Mouse (Mus musculus) intestine, embryonic 15.5 days (tissue): ENCODE results near the gene Echdc1. TPM values are rescaled to one million over a fixed set of nuclear protein-coding genes. Genes with fewer than 3 reads are reported as not detected.

Experiments used
- ATAC-seq: fragments of 200-750 bp; cut with Nextera tagmentation; 2 replicates; pipeline ENCODE4 v1.8.0; 2017; ENCODE audit warnings: moderate TSS enrichment, moderate library complexity
- H3K27ac ChIP-seq: fragments of 300-500 bp; sonication (generic); 2 replicates; pipeline ENCODE4 v1.5.1; 2015; ENCODE audit warnings: mild to moderate bottlenecking, inconsistent platforms
- H3K27me3 ChIP-seq: fragments of 300-500 bp; sonication (generic); replicated peaks from 2 replicates; pipeline ENCODE4 v1.6.1; 2015; ENCODE audit warnings: inconsistent platforms
- H3K36me3 ChIP-seq: fragments of 300-500 bp; sonication (generic); 2 replicates; pipeline ENCODE4 v1.6.1; 2015; ENCODE audit warnings: inconsistent platforms
- H3K4me1 ChIP-seq: fragments of 300-500 bp; sonication (generic); replicated peaks from 2 replicates; pipeline ENCODE4 v1.6.1; 2015; ENCODE audit warnings: inconsistent platforms
- H3K4me2 ChIP-seq: fragments of 300-500 bp; sonication (generic); replicated peaks from 2 replicates; pipeline ENCODE4 v1.6.1; 2015; ENCODE audit warnings: mild to moderate bottlenecking, inconsistent platforms
- H3K4me3 ChIP-seq: fragments of 300-500 bp; sonication (generic); replicated peaks from 2 replicates; pipeline ENCODE4 v1.5.1; 2015; ENCODE audit warnings: inconsistent platforms
- H3K9ac ChIP-seq: fragments of 300-500 bp; sonication (generic); 2 replicates; pipeline ENCODE4 v1.6.1; 2015; ENCODE audit warnings: inconsistent platforms
- H3K9me3 ChIP-seq: fragments of 300-500 bp; sonication (generic); 2 replicates; pipeline ENCODE4 v1.6.1; 2016; ENCODE audit warnings: inconsistent platforms
- WGBS: fragments of 180-500 bp; shearing (Covaris S2); methylation state at CpG from one replicate; pipeline ENCODE4 v1.1.7; 2015; 5-methylcytosine and 5-hydroxymethylcytosine counted together
- polyA plus RNA-seq: library from polyadenylated mRNA; unstranded; fragments of >200 nt; fragmentation: Nextera tagmentation; extraction: Ambion mirVana; gene quantifications from 2 replicates; pipeline ENCODE4 v1.2.1, GENCODE M21; 2015

Echdc1 gene
- 41.4 and 42.8 TPM in 2 replicates for polyA plus RNA-seq

- no peaks in the 10 kb centered on the region for H3K4me1 ChIP-seq
- H3K9me3 ChIP-seq, result no peaks in the 10 kb centered on the region
- H3K9ac ChIP-seq, result peak within 1 kb of the TSS; percentile 79
- peak within 1 kb of the TSS; percentile 73 for H3K4me3 ChIP-seq
- ATAC-seq, result peak; percentile 99
- WGBS, result under 1% methylated on average over 45 of the region's 49 CpGs
- H3K36me3 ChIP-seq, result no peaks in the 10 kb centered on the region
- peak within 1 kb of the TSS; percentile 59 for H3K4me2 ChIP-seq
- peak within 1 kb of the TSS; percentile 89 for H3K27ac ChIP-seq
- H3K27me3 ChIP-seq, result no peaks in the 10 kb centered on the region
These were observed at the start of gene Echdc1 for GRCm38 (mm10) chr10:29313064-29313638. Gene Echdc1, plus strand, starts transcription at chr10:29313166.

DNA sequence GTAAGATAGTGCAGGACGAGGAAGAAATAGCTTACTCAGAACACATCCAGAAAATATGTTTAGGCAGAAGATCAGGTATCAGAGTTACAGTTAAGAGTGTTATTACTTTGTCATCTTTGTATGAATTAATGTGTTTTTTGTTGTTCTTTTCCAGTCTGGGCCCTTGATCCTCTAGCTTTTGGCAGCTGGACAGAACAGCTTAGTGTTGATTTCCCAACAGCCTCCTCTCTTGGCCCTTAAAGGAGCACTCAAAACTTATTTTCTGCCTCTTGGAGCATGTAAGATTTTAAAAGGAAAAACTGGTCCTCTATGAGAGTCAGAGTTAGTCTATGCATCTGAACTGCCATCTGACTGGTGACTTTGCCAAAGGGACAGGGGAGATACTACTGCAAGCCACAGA is 31.2 kb upstream of the Echdc1 start:
- Histone ChIP-seq H3K9me3 (no peaks in the 10 kb centered on the region), H3K9ac (no peak overlapping the region), H3K27ac (no peak overlapping the region), H3K27me3 (no peaks in the 10 kb centered on the region), H3K4me2 (no peak overlapping the region), H3K4me3 (no peak overlapping the region), H3K36me3 (no peaks in the 10 kb centered on the region), H3K4me1 (no peaks in the 10 kb centered on the region)
- WGBS, result 54% methylated on average over 1 of the region's 1 CpGs
- ATAC-seq, result no peak

GRCm38 (mm10) chr10:29285757-29286156 is 27.2 kb upstream of the Echdc1 start:
- Histone ChIP-seq H3K4me1 (no peaks in the 10 kb centered on the region), H3K4me2 (no peak overlapping the region), H3K36me3 (no peaks in the 10 kb centered on the region), H3K27ac (no peak overlapping the region), H3K9ac (no peak overlapping the region), H3K27me3 (no peaks in the 10 kb centered on the region), H3K4me3 (no peak overlapping the region), H3K9me3 (no peaks in the 10 kb centered on the region)
- peak; percentile 82 for ATAC-seq
- WGBS, result 73% methylated on average over 1 of the region's 1 CpGs

GRCm38 (mm10) chr10:29302230-29302629 is 10.7 kb upstream of the Echdc1 start:
- Histone ChIP-seq H3K36me3 (no peaks in the 10 kb centered on the region), H3K27ac (no peak overlapping the region), H3K4me2 (no peak overlapping the region), H3K27me3 (no peaks in the 10 kb centered on the region), H3K4me1 (no peaks in the 10 kb centered on the region), H3K9me3 (no peaks in the 10 kb centered on the region), H3K4me3 (no peak overlapping the region), H3K9ac (no peak overlapping the region)
- ATAC-seq, result no peak
- 96% methylated on average over 4 of the region's 4 CpGs for WGBS

GRCm38 (mm10) chr10:29311480-29312219 is 1.3 kb upstream of the Echdc1 start:
- H3K27ac ChIP-seq, result no peak overlapping the region
- no peak overlapping the region for H3K4me2 ChIP-seq

GRCm38 (mm10) chr10:29313905-29314304 is 939 bp downstream of the Echdc1 start:
- 27% methylated on average over 5 of the region's 5 CpGs for WGBS
- Histone ChIP-seq H3K36me3 (no peaks in the 10 kb centered on the region), H3K9me3 (no peaks in the 10 kb centered on the region), H3K4me2 (peak overlapping the region; percentile 59), H3K9ac (peak overlapping the region; percentile 79; the same call in 1 of the 2 replicates), H3K4me3 (peak overlapping the region; percentile 73), H3K27me3 (no peaks in the 10 kb centered on the region), H3K4me1 (no peaks in the 10 kb centered on the region), H3K27ac (no peak overlapping the region)
- no peak for ATAC-seq

More at GRCm38 (mm10) chr10:29311480-29312219, 1.3 kb upstream of the Echdc1 start:
- no peaks in the 10 kb centered on the region for H3K4me1 ChIP-seq
- H3K9ac ChIP-seq, result no peak overlapping the region
- H3K4me3 ChIP-seq, result no peak overlapping the region
- 71% methylated on average over 4 of the region's 4 CpGs for WGBS
- H3K36me3 ChIP-seq, result no peaks in the 10 kb centered on the region
- H3K9me3 ChIP-seq, result no peaks in the 10 kb centered on the region
- no peak for ATAC-seq
- no peaks in the 10 kb centered on the region for H3K27me3 ChIP-seq

DNA sequence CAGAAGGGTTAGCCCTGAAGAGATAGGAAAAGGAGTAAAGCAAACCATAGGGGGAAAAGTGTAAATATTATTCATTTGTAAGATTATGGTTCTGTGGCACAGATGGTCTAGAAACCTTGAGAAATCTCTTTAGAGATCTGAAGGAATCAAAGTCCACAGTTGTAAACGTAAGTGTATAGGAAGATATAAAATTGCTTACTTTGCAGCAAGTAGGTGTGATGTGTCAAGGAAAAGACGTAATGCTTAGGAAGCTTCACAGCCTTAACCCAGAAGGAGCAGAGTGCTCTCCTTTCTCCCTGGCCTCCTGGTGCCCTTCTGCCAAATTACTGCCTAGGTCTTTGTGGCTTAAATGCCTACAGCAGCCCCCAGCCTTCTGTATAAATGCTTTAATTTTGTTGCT is 11.9 kb downstream of the Echdc1 start:
- no peak overlapping the region for H3K27ac ChIP-seq
- H3K9me3 ChIP-seq, result no peaks in the 10 kb centered on the region
- 55% methylated on average over 2 of the region's 2 CpGs for WGBS
- no peak overlapping the region for H3K4me3 ChIP-seq
- peak; percentile 69 for ATAC-seq
- H3K27me3 ChIP-seq, result no peaks in the 10 kb centered on the region
- no peak overlapping the region for H3K4me2 ChIP-seq
- H3K9ac ChIP-seq, result no peak overlapping the region
- H3K36me3 ChIP-seq, result no peaks in the 10 kb centered on the region
- H3K4me1 ChIP-seq, result no peaks in the 10 kb centered on the region

- 31% methylated on average over 4 of the region's 4 CpGs for WGBS
- H3K4me1 ChIP-seq, result no peaks in the 10 kb centered on the region
- 0 out of 2 replicates have a peak, but pooled peaks cover 3% of the 10 kb centered on the region for H3K36me3 ChIP-seq
- H3K27ac ChIP-seq, result no peak overlapping the region
- ATAC-seq, result 0 out of 2 replicates have a peak, but pooled peaks have one; percentile 43
- H3K27me3 ChIP-seq, result no peaks in the 10 kb centered on the region
- no peak overlapping the region for H3K4me3 ChIP-seq
- no peaks in the 10 kb centered on the region for H3K9me3 ChIP-seq
- H3K9ac ChIP-seq, result no peak overlapping the region
- no peak overlapping the region for H3K4me2 ChIP-seq
These were observed 20.9 kb downstream of the Echdc1 start for GRCm38 (mm10) chr10:29333836-29334235.

- Histone ChIP-seq H3K27me3 (no peaks in the 10 kb centered on the region), H3K4me1 (no peaks in the 10 kb centered on the region), H3K36me3 (0 out of 2 replicates have a peak, but pooled peaks cover 3% of the 10 kb centered on the region), H3K4me3 (no peak overlapping the region), H3K27ac (no peak overlapping the region), H3K9ac (no peak overlapping the region), H3K4me2 (no peak overlapping the region), H3K9me3 (no peaks in the 10 kb centered on the region)
- ATAC-seq, result peak; percentile 68; the same call in 1 of the 2 replicates
- 57% methylated on average over 4 of the region's 4 CpGs for WGBS
These were observed 25.5 kb downstream of the Echdc1 start for GRCm38 (mm10) chr10:29338355-29339056.

- ATAC-seq, result no peak
- Histone ChIP-seq H3K4me1 (no peaks in the 10 kb centered on the region), H3K9ac (no peak overlapping the region), H3K36me3 (peaks cover 12% of the 10 kb centered on the region), H3K27me3 (no peaks in the 10 kb centered on the region), H3K4me3 (no peak overlapping the region), H3K27ac (no peak overlapping the region), H3K9me3 (no peaks in the 10 kb centered on the region), H3K4me2 (no peak overlapping the region)
- WGBS, result 82% methylated on average over 4 of the region's 4 CpGs
These were observed 31.3 kb downstream of the Echdc1 start for GRCm38 (mm10) chr10:29344232-29344631.

DNA sequence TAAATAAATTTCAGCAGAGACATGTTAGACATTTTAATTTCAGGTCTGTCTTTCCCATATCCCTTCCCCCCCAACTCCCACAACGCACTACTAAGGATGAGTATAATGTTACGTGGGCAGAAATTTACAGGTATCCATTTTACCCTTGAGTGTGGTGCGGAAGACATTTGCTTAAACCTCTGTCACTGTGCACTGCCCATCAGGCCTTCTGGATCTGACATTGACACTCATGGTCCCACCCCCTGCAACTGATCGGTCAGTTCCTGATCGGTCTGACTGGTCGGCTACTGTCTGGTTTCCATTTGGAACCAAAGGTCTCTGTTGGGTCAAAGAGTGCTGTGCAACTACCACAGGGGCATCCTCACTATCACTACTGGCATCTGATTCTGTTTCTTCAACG is 33.7 kb downstream of the Echdc1 start:
- Histone ChIP-seq H3K36me3 (peaks cover 12% of the 10 kb centered on the region), H3K4me3 (no peak overlapping the region), H3K27me3 (no peaks in the 10 kb centered on the region), H3K4me1 (no peaks in the 10 kb centered on the region), H3K9ac (no peak overlapping the region), H3K9me3 (no peaks in the 10 kb centered on the region), H3K4me2 (no peak overlapping the region), H3K27ac (no peak overlapping the region)
- ATAC-seq, result no peak
- WGBS, result 96% methylated on average over 7 of the region's 7 CpGs

GRCm38 (mm10) chr10:29351420-29351819 is 38.5 kb downstream of the Echdc1 start:
- WGBS, result 77% methylated on average over 2 of the region's 2 CpGs
- no peak overlapping the region for H3K27ac ChIP-seq
- H3K27me3 ChIP-seq, result no peaks in the 10 kb centered on the region
- no peaks in the 10 kb centered on the region for H3K4me1 ChIP-seq
- no peak for ATAC-seq
- no peaks in the 10 kb centered on the region for H3K9me3 ChIP-seq
- peaks cover 7% of the 10 kb centered on the region; the same call in 1 of the 2 replicates for H3K36me3 ChIP-seq
- H3K9ac ChIP-seq, result no peak overlapping the region
- H3K4me2 ChIP-seq, result no peak overlapping the region
- H3K4me3 ChIP-seq, result no peak overlapping the region
